Mouse (Mus musculus) heart, embryonic 14.5 days (tissue): Measurements from ENCODE around the gene Tmem131l. TPM values are rescaled to one million over a fixed set of nuclear protein-coding genes. Genes with fewer than 3 reads are reported as not detected.
"Not testable (repeated sequence)": the region's sequence is repeated elsewhere in the genome, so short reads cannot be mapped to it uniquely, and the experiment has no call there.

Experiments used
- ATAC-seq: fragments of 200-750 bp; cut with Nextera tagmentation; 2 replicates; pipeline ENCODE4 v1.8.0; 2017; ENCODE audit warnings: low read depth, moderate TSS enrichment; ENCODE audit not compliant: insufficient number of reproducible peaks, insufficient read depth, low FRiP score
- H3K27ac ChIP-seq, 2 experiments: fragments of 200-500 bp in 1 of 2; fragments of 300-500 bp in 1 of 2; sonication (generic) in 1 of 2; replicated peaks in 1 of 2; 2 replicates each; pipeline ENCODE4 v1.5.1; 2012 to 2014; ENCODE audit warnings: low read depth in 2 of 2, low read length in 2 of 2, control low read depth in 1 of 2, mild to moderate bottlenecking in 1 of 2, mixed read lengths in 1 of 2; ENCODE audit not compliant: control insufficient read depth in 1 of 2, insufficient read depth in 1 of 2
- H3K27me3 ChIP-seq: fragments of 300-500 bp; sonication (generic); 2 replicates; pipeline ENCODE4 v1.6.1; 2014; ENCODE audit warnings: mild to moderate bottlenecking, low read length, control low read depth; ENCODE audit not compliant: control insufficient read depth, insufficient read depth
- H3K36me3 ChIP-seq: fragments of 300-500 bp; sonication (generic); 2 replicates; pipeline ENCODE4 v1.6.1; 2014; ENCODE audit warnings: mild to moderate bottlenecking, control low read depth, low read length, mixed read lengths; ENCODE audit not compliant: control insufficient read depth, insufficient read depth
- H3K4me1 ChIP-seq, 2 experiments: fragments of 200-500 bp in 1 of 2; fragments of 300-500 bp in 1 of 2; sonication (generic) in 1 of 2; 2 replicates each; pipeline ENCODE4 v1.6.1; 2012 to 2014; ENCODE audit warnings: low read length in 2 of 2, control low read depth in 1 of 2, mixed read lengths in 1 of 2; ENCODE audit not compliant: control insufficient read depth in 2 of 2, insufficient read depth in 2 of 2
- H3K4me2 ChIP-seq: fragments of 300-500 bp; sonication (generic); 2 replicates; pipeline ENCODE4 v1.6.1; 2014; ENCODE audit warnings: mild to moderate bottlenecking, low read length
- H3K4me3 ChIP-seq, 2 experiments: fragments of 200-500 bp in 1 of 2; fragments of 300-500 bp in 1 of 2; sonication (generic) in 1 of 2; 2 replicates each; pipeline ENCODE4 v1.5.1; 2012 to 2014; ENCODE audit warnings: low read length in 2 of 2, mild to moderate bottlenecking in 2 of 2, control low read depth in 1 of 2, low read depth in 1 of 2, moderate library complexity in 1 of 2; ENCODE audit not compliant: control insufficient read depth in 1 of 2, insufficient read depth in 1 of 2
- H3K9ac ChIP-seq: fragments of 300-500 bp; sonication (generic); 2 replicates; pipeline ENCODE4 v1.6.1; 2014; ENCODE audit warnings: mild to moderate bottlenecking, low read length
- H3K9me3 ChIP-seq: fragments of 300-500 bp; sonication (generic); 2 replicates; pipeline ENCODE4 v1.6.1; 2016; ENCODE audit warnings: low read length, control low read depth; ENCODE audit not compliant: control insufficient read depth
- WGBS: fragments of 180-500 bp; shearing (Covaris S2); extraction: QIAGEN DNeasy Blood & Tissue Kit; methylation state at CpG from one replicate; pipeline ENCODE4 v1.1.7; 2014; 5-methylcytosine and 5-hydroxymethylcytosine counted together
- polyA plus RNA-seq: library from polyadenylated mRNA; unstranded; fragments of >200 nt; fragmentation: Nextera tagmentation; extraction: Ambion mirVana; gene quantifications from 2 replicates; pipeline ENCODE4 v1.2.1, GENCODE M21; 2014

Tmem131l gene
- polyA plus RNA-seq, 1 experiment from 2014 or later: 30.6 TPM

DNA sequence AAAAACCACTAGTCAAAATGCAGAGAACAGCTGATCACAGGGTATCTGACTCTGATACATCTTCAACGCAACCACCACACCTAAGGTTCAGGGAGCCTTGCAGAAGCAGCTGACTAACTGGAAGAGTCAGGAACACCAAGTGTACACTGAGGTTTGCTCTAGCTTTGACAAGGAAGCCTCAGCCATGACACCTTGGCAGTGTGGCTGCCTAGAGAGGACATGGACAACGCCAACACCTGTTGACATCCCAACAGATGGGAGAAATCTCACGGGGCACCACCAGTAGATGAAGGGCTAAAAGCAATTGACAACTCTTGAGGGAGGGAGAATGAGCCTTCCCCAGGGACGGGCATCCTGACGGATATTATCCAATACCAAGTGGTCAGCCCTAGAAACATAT lies 144.9 kb downstream of the Tmem131l start:
- Histone ChIP-seq H3K4me2 (no peak overlapping the region), H3K9ac (no peak overlapping the region), H3K27ac (no peak overlapping the region), H3K9me3 (0 out of 2 replicates have a peak, but pooled peaks cover 3% of the 10 kb centered on the region), H3K27me3 (no peaks in the 10 kb centered on the region), H3K4me1 (no peaks in the 10 kb centered on the region), H3K36me3 (peaks cover 27% of the 10 kb centered on the region), H3K4me3 (no peak overlapping the region)
- 88% methylated on average over 5 of the region's 5 CpGs for WGBS
- ATAC-seq: no peak

DNA sequence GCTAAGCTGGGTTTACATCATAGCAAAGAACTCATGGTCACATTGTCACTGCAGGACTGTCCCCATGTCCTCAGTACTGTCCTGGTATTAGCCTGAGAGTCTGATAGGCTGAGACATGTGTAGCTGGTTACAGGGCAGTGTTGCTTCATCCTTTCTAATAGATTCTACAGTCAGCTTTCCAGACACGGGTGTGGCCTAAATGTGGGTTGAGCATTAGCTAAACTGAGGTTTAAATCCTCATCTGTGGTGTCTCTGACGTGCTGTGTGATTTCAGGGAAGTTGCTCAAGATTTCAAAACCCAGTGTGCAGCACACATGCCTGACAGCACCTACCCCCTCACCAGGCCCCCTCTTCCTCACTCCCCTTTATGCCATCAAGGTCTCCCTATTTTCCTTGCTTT lies 154.8 kb downstream of the Tmem131l start:
- 66% methylated on average over 2 of the region's 2 CpGs for WGBS
- no peak overlapping the region for H3K9ac ChIP-seq
- H3K4me1 ChIP-seq: no peaks in the 10 kb centered on the region
- no peak for ATAC-seq
- no peaks in the 10 kb centered on the region for H3K27me3 ChIP-seq
- H3K4me3 ChIP-seq: no peak overlapping the region
- no peak overlapping the region for H3K4me2 ChIP-seq
- no peaks in the 10 kb centered on the region for H3K9me3 ChIP-seq
- no peaks in the 10 kb centered on the region for H3K36me3 ChIP-seq
- no peak overlapping the region for H3K27ac ChIP-seq

DNA sequence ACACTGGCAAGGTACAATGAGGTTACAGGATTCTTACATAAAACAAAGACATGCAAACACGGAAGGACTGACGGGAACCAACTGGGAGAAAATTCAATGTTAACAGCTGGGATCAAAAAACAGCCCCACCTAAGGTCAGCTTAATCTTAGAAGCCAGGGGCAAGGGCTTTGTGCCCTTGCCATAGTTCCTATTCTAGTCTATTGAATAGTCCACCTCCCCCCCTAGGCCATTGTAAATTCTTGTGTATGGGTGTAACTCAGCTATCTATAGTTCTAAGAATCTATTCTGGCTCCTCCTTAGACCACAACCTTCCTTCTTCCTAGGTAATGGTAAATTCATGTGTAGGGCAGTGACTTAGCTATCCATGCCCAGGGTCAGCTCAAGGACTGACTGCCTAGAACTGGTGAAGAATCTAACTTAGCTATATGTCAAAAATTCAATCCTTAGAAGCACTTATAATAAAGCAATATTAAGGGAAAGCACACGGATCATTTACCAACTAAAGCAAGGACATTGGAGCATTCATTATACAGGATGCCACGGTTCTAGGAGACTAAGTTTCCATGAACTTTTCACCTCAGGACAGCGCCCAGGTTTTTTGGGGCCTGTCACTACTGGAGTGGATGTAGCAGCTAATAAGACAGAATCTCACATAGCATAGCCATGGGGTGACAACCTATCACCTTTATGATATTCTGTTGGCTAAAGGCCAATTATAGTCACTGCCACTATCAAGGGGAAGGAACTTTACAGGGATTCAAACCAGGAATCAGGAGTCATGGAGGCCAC lies 160.5 kb downstream of the Tmem131l start:
- not testable (repeated sequence) for H3K4me3 ChIP-seq, ATAC-seq, H3K4me1 ChIP-seq, H3K36me3 ChIP-seq, H3K27ac ChIP-seq, H3K9ac ChIP-seq, H3K9me3 ChIP-seq, H3K27me3 ChIP-seq, H3K4me2 ChIP-seq
- WGBS: 83% methylated on average over 5 of the region's 5 CpGs

DNA sequence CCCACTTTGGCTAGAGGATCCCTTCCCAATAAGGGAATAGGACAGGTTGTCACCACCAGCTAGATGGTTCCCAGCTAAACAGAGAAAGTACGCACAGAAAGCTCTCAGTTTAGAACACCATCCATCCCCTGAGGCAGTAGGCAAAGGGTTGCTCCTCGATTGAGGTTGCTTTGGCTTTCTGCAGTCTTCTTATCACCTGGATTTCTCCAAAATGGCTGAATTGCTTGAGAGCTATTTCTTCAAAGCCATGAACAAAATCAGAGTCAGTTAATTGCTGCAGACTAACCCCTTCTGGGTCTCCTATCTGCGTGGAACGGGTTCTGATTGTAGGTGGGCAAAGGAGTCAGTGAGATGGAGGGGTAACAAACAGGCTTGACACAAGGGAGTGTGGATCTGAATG lies 161.2 kb downstream of the Tmem131l start:
- no peak overlapping the region for H3K4me3 ChIP-seq

DNA sequence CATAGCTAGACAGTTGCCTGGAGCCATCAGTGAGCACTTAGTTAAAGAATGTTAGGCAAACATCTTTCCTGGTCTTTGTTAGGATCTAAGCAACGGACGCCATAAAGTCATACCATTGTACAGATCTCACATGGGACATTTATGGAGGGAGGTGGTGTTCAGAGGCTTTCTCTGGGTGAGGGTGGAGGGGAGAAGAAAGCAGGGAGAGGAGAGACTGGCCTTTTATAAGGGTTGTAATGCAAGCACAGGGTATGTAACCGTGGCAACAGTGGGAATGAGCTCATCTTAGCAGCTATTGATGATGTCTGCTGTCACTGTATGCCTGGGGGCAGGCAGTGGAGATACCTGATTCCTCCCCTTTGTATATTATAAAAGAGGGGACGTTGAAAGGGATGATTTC lies 163.7 kb downstream of the Tmem131l start:
- no peak overlapping the region for H3K4me2 ChIP-seq
- no peaks in the 10 kb centered on the region for H3K36me3 ChIP-seq
- 64% methylated on average over 4 of the region's 4 CpGs for WGBS
- no peaks in the 10 kb centered on the region for H3K9me3 ChIP-seq
- H3K9ac ChIP-seq: no peak overlapping the region
- H3K27me3 ChIP-seq: no peaks in the 10 kb centered on the region
- H3K4me1 ChIP-seq: no peaks in the 10 kb centered on the region
- H3K4me3 ChIP-seq: no peak overlapping the region
- no peak for ATAC-seq
- H3K27ac ChIP-seq: no peak overlapping the region

More for the DNA sequence above, 161.2 kb downstream of the Tmem131l start:
- Histone ChIP-seq H3K4me1 (no peaks in the 10 kb centered on the region), H3K27me3 (no peaks in the 10 kb centered on the region), H3K27ac (no peak overlapping the region), H3K36me3 (no peaks in the 10 kb centered on the region), H3K9ac (no peak overlapping the region), H3K9me3 (no peaks in the 10 kb centered on the region), H3K4me2 (no peak overlapping the region)
- no peak for ATAC-seq
- 84% methylated on average over 4 of the region's 4 CpGs for WGBS

DNA sequence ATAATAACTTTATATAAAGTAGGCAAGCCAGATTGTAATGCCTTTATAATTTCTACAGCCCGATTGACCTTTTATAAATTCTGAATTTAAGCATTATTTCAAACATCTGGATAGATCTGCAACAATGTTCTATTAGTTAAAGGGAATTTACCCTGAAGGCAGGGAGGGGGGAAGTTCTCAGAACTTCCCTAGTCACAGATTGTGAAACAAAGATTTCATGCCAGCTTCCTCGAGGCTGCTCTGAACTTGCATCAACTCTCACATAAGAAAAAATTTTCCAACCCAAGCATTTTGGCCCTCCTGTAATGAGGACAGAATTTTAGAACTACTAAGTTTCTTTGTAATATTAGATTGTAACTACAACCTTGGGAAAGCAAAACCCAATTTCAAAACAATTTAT lies 164.9 kb downstream of the Tmem131l start:
- H3K36me3 ChIP-seq, H3K27me3 ChIP-seq, ATAC-seq, H3K9ac ChIP-seq, H3K9me3 ChIP-seq, H3K27ac ChIP-seq, H3K4me2 ChIP-seq, H3K4me1 ChIP-seq, H3K4me3 ChIP-seq: not testable (repeated sequence)
- WGBS: 82% methylated on average over 2 of the region's 2 CpGs

DNA sequence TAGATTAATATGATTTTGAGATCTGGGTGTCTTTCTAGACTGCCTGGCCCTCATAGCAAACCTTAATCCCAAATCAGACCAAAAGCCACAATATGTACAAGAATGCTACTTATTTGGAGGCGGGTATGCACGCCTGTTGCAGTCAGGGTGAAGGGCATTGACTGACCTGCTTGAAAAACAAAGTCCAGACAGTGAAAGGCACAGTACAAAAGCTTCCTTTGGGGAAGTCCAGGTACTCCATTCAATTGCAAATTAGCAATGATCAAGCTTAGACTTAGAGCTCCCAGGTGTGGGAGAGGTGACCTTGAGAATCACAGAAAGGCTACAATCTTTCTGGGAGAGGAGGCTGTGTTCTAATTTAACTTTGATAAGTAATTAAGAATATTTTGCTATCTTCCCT lies 167.1 kb downstream of the Tmem131l start:
- not testable (repeated sequence) for H3K9me3 ChIP-seq, H3K4me1 ChIP-seq, ATAC-seq, H3K9ac ChIP-seq, H3K27me3 ChIP-seq, H3K27ac ChIP-seq, H3K4me3 ChIP-seq, H3K36me3 ChIP-seq, H3K4me2 ChIP-seq
- WGBS: 82% methylated on average over 2 of the region's 2 CpGs

DNA sequence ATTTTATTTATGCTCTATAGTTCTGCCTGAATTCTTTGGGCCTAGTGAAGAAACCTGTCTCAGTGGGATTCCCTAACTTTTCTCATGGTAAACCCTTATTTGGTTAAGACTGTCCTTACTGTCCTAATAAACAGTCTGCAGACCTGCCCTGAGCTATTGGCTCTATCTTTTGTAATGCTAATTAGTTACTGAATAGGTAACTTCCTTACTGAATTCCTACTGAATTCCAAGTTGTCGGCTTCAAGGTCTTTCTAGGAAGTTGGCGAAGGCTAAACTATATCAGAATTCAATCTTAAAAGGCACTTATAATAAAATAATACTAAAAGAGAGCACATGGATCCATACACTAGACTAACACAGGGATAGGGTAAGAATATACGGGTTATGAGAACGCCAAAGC lies 168.0 kb downstream of the Tmem131l start:
- not testable (repeated sequence) for H3K36me3 ChIP-seq, H3K27me3 ChIP-seq, H3K4me1 ChIP-seq, H3K27ac ChIP-seq, H3K4me2 ChIP-seq, H3K9ac ChIP-seq, H3K9me3 ChIP-seq, H3K4me3 ChIP-seq, ATAC-seq
- WGBS: 88% methylated on average over 4 of the region's 4 CpGs
